Mouse (Mus musculus): ENCODE results near the gene Nhsl2. TPM values are rescaled to one million over a fixed set of nuclear protein-coding genes. Genes with fewer than 3 reads are reported as not detected.

The Nhsl2 gene
- polyA plus RNA-seq, 1 experiment from 2014 or later = 12.0 TPM

GRCm38 (mm10) chrX:101898341-101898740 lies 49.2 kb downstream of the Nhsl2 start:
- WGBS = 55% methylated on average over 4 of the region's 4 CpGs

GRCm38 (mm10) chrX:101901806-101902490 lies 52.8 kb downstream of the Nhsl2 start:
- H3K4me1 ChIP-seq (ENCODE audit: insufficient read depth, low read length) = peaks cover 3% of the 10 kb centered on the region; the same call in 1 of the 2 replicates
- H3K36me3 ChIP-seq (ENCODE audit: insufficient read depth, low read length) = no peaks in the 10 kb centered on the region
- no peak overlapping the region for H3K4me2 ChIP-seq (replicated peaks; ENCODE audit: low read depth, low read length)
- no peak overlapping the region for H3K4me3 ChIP-seq (ENCODE audit: low read length)
- WGBS = 54% methylated on average over 7 of the region's 7 CpGs
- peaks cover 11% of the 10 kb centered on the region; the same call in 1 of the 2 replicates for H3K27me3 ChIP-seq (ENCODE audit: insufficient read depth, low read length)
- H3K27ac ChIP-seq (ENCODE audit: low read length) = no peak overlapping the region
- peak; percentile 35 for ATAC-seq (ENCODE audit: low FRiP score, low TSS enrichment)
- no peaks in the 10 kb centered on the region for H3K9me3 ChIP-seq (ENCODE audit: low read length)
- no peak overlapping the region for H3K9ac ChIP-seq (replicated peaks; ENCODE audit: low read length)

More at GRCm38 (mm10) chrX:101898341-101898740, 49.2 kb downstream of the Nhsl2 start:
- peak; percentile 57; the same call in 1 of the 2 replicates for ATAC-seq (ENCODE audit: low FRiP score, low TSS enrichment)
- Histone ChIP-seq H3K36me3 (ENCODE audit: insufficient read depth, low read length) (no peaks in the 10 kb centered on the region), H3K9me3 (ENCODE audit: low read length) (no peaks in the 10 kb centered on the region), H3K27ac (ENCODE audit: low read length) (0 out of 2 replicates have a peak overlapping the region, but pooled peaks have one; percentile 24), H3K9ac (replicated peaks; ENCODE audit: low read length) (no peak overlapping the region), H3K27me3 (ENCODE audit: insufficient read depth, low read length) (peaks cover 19% of the 10 kb centered on the region; the same call in 1 of the 2 replicates), H3K4me2 (replicated peaks; ENCODE audit: low read depth, low read length) (no peak overlapping the region), H3K4me3 (ENCODE audit: low read length) (no peak overlapping the region), H3K4me1 (ENCODE audit: insufficient read depth, low read length) (peaks cover 3% of the 10 kb centered on the region; the same call in 1 of the 2 replicates)

GRCm38 (mm10) chrX:101902597-101902996 lies 53.4 kb downstream of the Nhsl2 start:
- H3K27me3 ChIP-seq (ENCODE audit: insufficient read depth, low read length) = peaks cover 12% of the 10 kb centered on the region; the same call in 1 of the 2 replicates
- no peak overlapping the region for H3K9ac ChIP-seq (replicated peaks; ENCODE audit: low read length)
- no peaks in the 10 kb centered on the region for H3K9me3 ChIP-seq (ENCODE audit: low read length)
- H3K4me1 ChIP-seq (ENCODE audit: insufficient read depth, low read length) = peaks cover 3% of the 10 kb centered on the region; the same call in 1 of the 2 replicates
- H3K36me3 ChIP-seq (ENCODE audit: insufficient read depth, low read length) = no peaks in the 10 kb centered on the region
- no peak overlapping the region for H3K4me3 ChIP-seq (ENCODE audit: low read length)
- H3K4me2 ChIP-seq (replicated peaks; ENCODE audit: low read depth, low read length) = no peak overlapping the region
- H3K27ac ChIP-seq (ENCODE audit: low read length) = no peak overlapping the region
- peak; percentile 73; the same call in 1 of the 2 replicates for ATAC-seq (ENCODE audit: low FRiP score, low TSS enrichment)
- 57% methylated on average over 4 of the region's 4 CpGs for WGBS

- H3K27me3 ChIP-seq (ENCODE audit: insufficient read depth, low read length) = peaks cover 14% of the 10 kb centered on the region; the same call in 1 of the 2 replicates
- no peak overlapping the region for H3K4me2 ChIP-seq (replicated peaks; ENCODE audit: low read depth, low read length)
- no peak overlapping the region for H3K4me3 ChIP-seq (ENCODE audit: low read length)
- no peak overlapping the region for H3K27ac ChIP-seq (ENCODE audit: low read length)
- no peak for ATAC-seq (ENCODE audit: low FRiP score, low TSS enrichment)
- 65% methylated on average over 5 of the region's 5 CpGs for WGBS
- H3K36me3 ChIP-seq (ENCODE audit: insufficient read depth, low read length) = no peaks in the 10 kb centered on the region
- no peaks in the 10 kb centered on the region for H3K4me1 ChIP-seq (ENCODE audit: insufficient read depth, low read length)
- no peak overlapping the region for H3K9ac ChIP-seq (replicated peaks; ENCODE audit: low read length)
- no peaks in the 10 kb centered on the region for H3K9me3 ChIP-seq (ENCODE audit: low read length)
Observed at GRCm38 (mm10) chrX:101907301-101907700, 58.1 kb downstream of the Nhsl2 start.

GRCm38 (mm10) chrX:101929131-101929530 lies 79.9 kb downstream of the Nhsl2 start:
- Histone ChIP-seq H3K27ac (ENCODE audit: low read length) (no peak overlapping the region), H3K9me3 (ENCODE audit: low read length) (no peaks in the 10 kb centered on the region), H3K4me2 (replicated peaks; ENCODE audit: low read depth, low read length) (no peak overlapping the region), H3K9ac (replicated peaks; ENCODE audit: low read length) (no peak overlapping the region), H3K4me3 (ENCODE audit: low read length) (no peak overlapping the region), H3K4me1 (ENCODE audit: insufficient read depth, low read length) (no peaks in the 10 kb centered on the region), H3K36me3 (ENCODE audit: insufficient read depth, low read length) (no peaks in the 10 kb centered on the region), H3K27me3 (ENCODE audit: insufficient read depth, low read length) (peaks cover 27% of the 10 kb centered on the region; the same call in 1 of the 2 replicates)
- 90% methylated on average over 2 of the region's 2 CpGs for WGBS
- ATAC-seq (ENCODE audit: low FRiP score, low TSS enrichment) = no peak

GRCm38 (mm10) chrX:101930301-101930700 lies 81.1 kb downstream of the Nhsl2 start:
- H3K4me1 ChIP-seq (ENCODE audit: insufficient read depth, low read length) = no peaks in the 10 kb centered on the region
- no peak overlapping the region for H3K27ac ChIP-seq (ENCODE audit: low read length)
- no peak for ATAC-seq (ENCODE audit: low FRiP score, low TSS enrichment)
- peaks cover 27% of the 10 kb centered on the region; the same call in 1 of the 2 replicates for H3K27me3 ChIP-seq (ENCODE audit: insufficient read depth, low read length)
- 91% methylated on average over 6 of the region's 6 CpGs for WGBS
- H3K9ac ChIP-seq (replicated peaks; ENCODE audit: low read length) = no peak overlapping the region
- H3K9me3 ChIP-seq (ENCODE audit: low read length) = no peaks in the 10 kb centered on the region
- H3K4me3 ChIP-seq (ENCODE audit: low read length) = no peak overlapping the region
- no peaks in the 10 kb centered on the region for H3K36me3 ChIP-seq (ENCODE audit: insufficient read depth, low read length)
- no peak overlapping the region for H3K4me2 ChIP-seq (replicated peaks; ENCODE audit: low read depth, low read length)

- ATAC-seq (ENCODE audit: low FRiP score, low TSS enrichment) = no peak
- peaks cover 29% of the 10 kb centered on the region; the same call in 1 of the 2 replicates for H3K27me3 ChIP-seq (ENCODE audit: insufficient read depth, low read length)
- WGBS = 66% methylated on average over 5 of the region's 5 CpGs
Observed at GRCm38 (mm10) chrX:101931016-101931415, 81.8 kb downstream of the Nhsl2 start.

GRCm38 (mm10) chrX:101932244-101932643 lies 83.1 kb downstream of the Nhsl2 start:
- H3K4me3 ChIP-seq (ENCODE audit: low read length) = no peak overlapping the region
- H3K27me3 ChIP-seq (ENCODE audit: insufficient read depth, low read length) = peaks cover 31% of the 10 kb centered on the region
- H3K4me2 ChIP-seq (replicated peaks; ENCODE audit: low read depth, low read length) = no peak overlapping the region
- WGBS = 82% methylated on average over 7 of the region's 7 CpGs
- no peaks in the 10 kb centered on the region for H3K9me3 ChIP-seq (ENCODE audit: low read length)
- no peaks in the 10 kb centered on the region for H3K36me3 ChIP-seq (ENCODE audit: insufficient read depth, low read length)
- H3K9ac ChIP-seq (replicated peaks; ENCODE audit: low read length) = no peak overlapping the region
- H3K27ac ChIP-seq (ENCODE audit: low read length) = no peak overlapping the region
- ATAC-seq (ENCODE audit: low FRiP score, low TSS enrichment) = no peak
- no peaks in the 10 kb centered on the region for H3K4me1 ChIP-seq (ENCODE audit: insufficient read depth, low read length)

More at GRCm38 (mm10) chrX:101931016-101931415, 81.8 kb downstream of the Nhsl2 start:
- Histone ChIP-seq H3K9ac (replicated peaks; ENCODE audit: low read length) (no peak overlapping the region), H3K27ac (ENCODE audit: low read length) (no peak overlapping the region), H3K9me3 (ENCODE audit: low read length) (no peaks in the 10 kb centered on the region), H3K4me1 (ENCODE audit: insufficient read depth, low read length) (no peaks in the 10 kb centered on the region), H3K4me3 (ENCODE audit: low read length) (no peak overlapping the region), H3K4me2 (replicated peaks; ENCODE audit: low read depth, low read length) (no peak overlapping the region), H3K36me3 (ENCODE audit: insufficient read depth, low read length) (no peaks in the 10 kb centered on the region)

GRCm38 (mm10) chrX:101933346-101933745 lies 84.2 kb downstream of the Nhsl2 start:
- Histone ChIP-seq H3K27me3 (ENCODE audit: insufficient read depth, low read length) (peaks cover 29% of the 10 kb centered on the region), H3K4me3 (ENCODE audit: low read length) (no peak overlapping the region), H3K9me3 (ENCODE audit: low read length) (no peaks in the 10 kb centered on the region), H3K9ac (replicated peaks; ENCODE audit: low read length) (no peak overlapping the region), H3K4me2 (replicated peaks; ENCODE audit: low read depth, low read length) (no peak overlapping the region), H3K36me3 (ENCODE audit: insufficient read depth, low read length) (no peaks in the 10 kb centered on the region), H3K4me1 (ENCODE audit: insufficient read depth, low read length) (no peaks in the 10 kb centered on the region), H3K27ac (ENCODE audit: low read length) (no peak overlapping the region)
- no peak for ATAC-seq (ENCODE audit: low FRiP score, low TSS enrichment)
- 83% methylated on average over 5 of the region's 5 CpGs for WGBS

GRCm38 (mm10) chrX:101935291-101935840 lies 86.2 kb downstream of the Nhsl2 start:
- Histone ChIP-seq H3K4me3 (ENCODE audit: low read length) (no peak overlapping the region), H3K27me3 (ENCODE audit: insufficient read depth, low read length) (peaks cover 33% of the 10 kb centered on the region), H3K9me3 (ENCODE audit: low read length) (no peaks in the 10 kb centered on the region), H3K9ac (replicated peaks; ENCODE audit: low read length) (no peak overlapping the region), H3K36me3 (ENCODE audit: insufficient read depth, low read length) (no peaks in the 10 kb centered on the region), H3K27ac (ENCODE audit: low read length) (no peak overlapping the region), H3K4me2 (replicated peaks; ENCODE audit: low read depth, low read length) (no peak overlapping the region), H3K4me1 (ENCODE audit: insufficient read depth, low read length) (no peaks in the 10 kb centered on the region)
- WGBS = 38% methylated on average over 3 of the region's 3 CpGs
- ATAC-seq (ENCODE audit: low FRiP score, low TSS enrichment) = no peak

Measured in kidney, embryonic 16.5 days (tissue).